Mouse (Mus musculus): ENCODE measurements at regions not wholly inside any gene's neighbourhood (a gene's known extent, or its start where the extent isn't known, plus 50 kb on each side); places are given as distances from the start of the nearest gene placed in this dataset.

GRCm38 (mm10) chr5:7655280-7655679 lies 305.0 kb upstream of the Steap4 start:
- TF ChIP-seq CTCF (IDR thresholded peaks at IDR 0.05; ENCODE audit: low read depth, low read length) = no peak
- no peak for TF ChIP-seq POLR2A (IDR thresholded peaks at IDR 0.05; ENCODE audit: extremely low read depth, insufficient read depth, low read length)

All from liver, adult 2 months (tissue).